Mouse (Mus musculus): ENCODE results near the gene Nsmce1. TPM values are rescaled to one million over a fixed set of nuclear protein-coding genes. Genes with fewer than 3 reads are reported as not detected.
A peak's percentile ranks its signal among the peaks of the same experiment; 100 is the strongest.
"Not testable (repeated sequence)": the region's sequence is repeated elsewhere in the genome, so short reads cannot be mapped to it uniquely, and the experiment has no call there.

Nsmce1 gene
- polyA plus RNA-seq, 3 experiments from 2014 or later, result 87.0 to 103 (median 99.4) TPM

GRCm38 (mm10) chr7:125433874-125434273 is 57.5 kb downstream of the Nsmce1 start:
- no peak for ATAC-seq

GRCm38 (mm10) chr7:125430170-125430842 is 61.1 kb downstream of the Nsmce1 start:
- ATAC-seq, result no peak

GRCm38 (mm10) chr7:125428816-125429500 is 62.4 kb downstream of the Nsmce1 start:
- not testable (repeated sequence) for ATAC-seq

GRCm38 (mm10) chr7:125428381-125428780 is 63.0 kb downstream of the Nsmce1 start:
- no peak for ATAC-seq

- ATAC-seq, result no peak
These were observed 63.8 kb downstream of the Nsmce1 start for GRCm38 (mm10) chr7:125427492-125428090.

GRCm38 (mm10) chr7:125423056-125423455 is 68.3 kb downstream of the Nsmce1 start:
- ATAC-seq, result peak; percentile 98

GRCm38 (mm10) chr7:125421911-125422310 is 69.5 kb downstream of the Nsmce1 start:
- ATAC-seq, result no peak

GRCm38 (mm10) chr7:125420190-125420589 is 71.2 kb downstream of the Nsmce1 start:
- no peak for ATAC-seq

- no peak for ATAC-seq
These were observed 73.0 kb downstream of the Nsmce1 start for GRCm38 (mm10) chr7:125418413-125418812.

Other genes starting within 250 kb of the Nsmce1 start
- 1 to 10 TPM; 2.4 to 7.3 (median 4.5) TPM for gene Kdm8, start 46.9 kb downstream of the Nsmce1 start, polyA plus RNA-seq (2017; shearing (Covaris generic))
- gene Il4ra, start 60.5 kb upstream of the Nsmce1 start, polyA plus RNA-seq (2017; shearing (Covaris generic)), result 10 to 100 TPM; 37.9 to 62.8 (median 54.6) TPM
- gene Il21r, start 111.8 kb upstream of the Nsmce1 start, polyA plus RNA-seq (2017; shearing (Covaris generic)), result 10 to 100 TPM; 68.7 to 92.3 (median 73.8) TPM
- 10 to 100 TPM; 17.1 to 27.4 (median 23.4) TPM for gene Gtf3c1, start 216.2 kb upstream of the Nsmce1 start, polyA plus RNA-seq (2017; shearing (Covaris generic))
- 1 to 10 TPM; 5.2 to 6.0 (median 5.6) TPM for gene D430042O09Rik, start 216.3 kb upstream of the Nsmce1 start, polyA plus RNA-seq (2017; shearing (Covaris generic))